Mouse (Mus musculus) telencephalon, adult 2 months (tissue): ENCODE results near the gene Opn5.

Experiments
- DNase-seq: peaks from one replicate; pipeline ENCODE4 v3.0.0-alpha.2; 2011; ENCODE audit warnings: low read depth, low spot score

Gene Opn5

GRCm38 (mm10) chr17:42611295-42611694 lies at the start of gene Opn5:
Gene Opn5, minus strand, starts transcription at chr17:42611395.
- no peak for DNase-seq

- peak; percentile 8 for DNase-seq
Observed at GRCm38 (mm10) chr17:42658634-42659422, 47.6 kb upstream of the Opn5 start.

- DNase-seq = no peak
Observed at GRCm38 (mm10) chr17:42643416-42643815, 32.2 kb upstream of the Opn5 start.

GRCm38 (mm10) chr17:42630206-42630605 lies 19.0 kb upstream of the Opn5 start:
- DNase-seq = no peak

- peak; percentile 57 for DNase-seq
Observed at GRCm38 (mm10) chr17:42613043-42613737, 2.0 kb upstream of the Opn5 start.

GRCm38 (mm10) chr17:42608270-42608669 lies 2.9 kb downstream of the Opn5 start:
- no peak for DNase-seq

- DNase-seq = peak; percentile 62
Observed at GRCm38 (mm10) chr17:42602829-42603784, 8.1 kb downstream of the Opn5 start.

GRCm38 (mm10) chr17:42586486-42586885 lies 24.7 kb downstream of the Opn5 start:
- DNase-seq = peak; percentile 35

GRCm38 (mm10) chr17:42583029-42583331 lies 28.2 kb downstream of the Opn5 start:
- DNase-seq = no peak

- DNase-seq = no peak
Observed at GRCm38 (mm10) chr17:42582281-42583028, 28.7 kb downstream of the Opn5 start.

- DNase-seq = no peak
Observed at GRCm38 (mm10) chr17:42580623-42581022, 30.6 kb downstream of the Opn5 start.

GRCm38 (mm10) chr17:42580196-42580595 lies 31.0 kb downstream of the Opn5 start:
- no peak for DNase-seq

- no peak for DNase-seq
Observed at GRCm38 (mm10) chr17:42576671-42577168, 34.5 kb downstream of the Opn5 start.

- DNase-seq = no peak
Observed at GRCm38 (mm10) chr17:42573786-42574185, 37.4 kb downstream of the Opn5 start.

GRCm38 (mm10) chr17:42549578-42549977 lies 61.6 kb downstream of the Opn5 start:
- peak; percentile 55 for DNase-seq

- DNase-seq = no peak
Observed at GRCm38 (mm10) chr17:42530147-42530546, 81.0 kb downstream of the Opn5 start.

GRCm38 (mm10) chr17:42509356-42510262 lies 101.6 kb downstream of the Opn5 start:
- peak; percentile 54 for DNase-seq
